Mouse (Mus musculus): ENCODE measurements around the gene Sgo1. TPM values are rescaled to one million over a fixed set of nuclear protein-coding genes. Genes with fewer than 3 reads are reported as not detected.

The Sgo1 gene
- total and polyA plus RNA-seq, 3 experiments, result 19.4 to 56.8 (median 35.2) TPM

- dilution Hi-C loops (cut with MboI; ENCODE audit: extremely low pct_ligation_motif_present, extremely low pct_unique_long_range_greater_than_20kb, low sequenced_read_pairs), result no loop called here
- Histone ChIP-seq H3K4me2 (ENCODE audit: insufficient read depth, low read depth, poor library complexity, severe bottlenecking) (no peak overlapping the region), H3K9ac (ENCODE audit: insufficient read depth, low read depth) (no peak overlapping the region), H3K79me2 (replicated peaks; ENCODE audit: control insufficient read depth, extremely low read depth, insufficient read depth, poor library complexity, severe bottlenecking) (no peaks in the 10 kb centered on the region), H3K27ac (ENCODE audit: insufficient read depth, low read depth) (no peak overlapping the region), H3K4me3 (replicated peaks in 1 of 3; ENCODE audit: low read depth in 2 of 3, low read length in 2 of 3, poor library complexity in 1 of 3) (no peak overlapping the region), H3K36me3 (replicated peaks in 1 of 2; ENCODE audit: control insufficient read depth in 1 of 2, insufficient read depth in 1 of 2, low read length in 1 of 2) (peaks cover 18 to 44% of the 10 kb centered on the region in 2 experiments), H3K9me3 (replicated peaks; ENCODE audit: low read length) (no peaks in the 10 kb centered on the region), H3K27me3 (replicated peaks) (no peaks in the 10 kb centered on the region), H3K4me1 (ENCODE audit: control insufficient read depth in 1 of 2, insufficient read depth in 2 of 2) (peaks cover 0 to 6% of the 10 kb centered on the region in 2 experiments; a peak in 1 of 4 replicates)
- TF ChIP-seq RAD21 (IDR thresholded peaks at IDR 0.05; ENCODE audit: low read depth, low read length), result no peak
- TF ChIP-seq TBP (conservative IDR thresholded peaks at IDR 0.05; ENCODE audit: low read depth, low read length), result no peak
- TF ChIP-seq SIN3A (IDR thresholded peaks at IDR 0.05; ENCODE audit: low read length), result no peak
- TF ChIP-seq RCOR1 (conservative IDR thresholded peaks at IDR 0.05; ENCODE audit: low read depth, low read length), result no peak
- no peak for TF ChIP-seq UBTF (IDR thresholded peaks at IDR 0.05; ENCODE audit: low read depth, low read length)
- no peak for TF ChIP-seq USF2 (conservative IDR thresholded peaks at IDR 0.05; ENCODE audit: low read depth, low read length)
- TF ChIP-seq MEF2A (IDR thresholded peaks at IDR 0.05; ENCODE audit: borderline replicate concordance, low read depth, low read length), result no peak
- TF ChIP-seq NELFE (IDR thresholded peaks at IDR 0.05; ENCODE audit: low read depth, low read length), result no peak
- no peak for TF ChIP-seq CTCF (conservative IDR thresholded peaks at IDR 0.05 in 1 of 2, IDR thresholded peaks at IDR 0.05 in 1 of 2; ENCODE audit: low read depth in 2 of 2, low read length in 2 of 2)
- no peak for TF ChIP-seq HCFC1 (IDR thresholded peaks at IDR 0.05; ENCODE audit: low read depth, low read length)
- no peak for TF ChIP-seq POLR2AphosphoS2 (IDR thresholded peaks at IDR 0.05; ENCODE audit: low read depth, low read length)
- DNase-seq (ENCODE audit: extremely low read depth), result no peak
- in situ Hi-C loops (cut with MboI; ENCODE audit: low pct_ligation_motif_present, low pct_unique_long_range_greater_than_20kb, low sequenced_read_pairs), result no loop called here
Measured at GRCm38 (mm10) chr17:53659738-53660137, 29.4 kb downstream of the Sgo1 start.

GRCm38 (mm10) chr17:53659230-53659629, 29.9 kb downstream of the Sgo1 start:
- no peak overlapping the region for H3K27ac ChIP-seq (ENCODE audit: insufficient read depth, low read depth)
- H3K4me3 ChIP-seq (replicated peaks in 1 of 3; ENCODE audit: low read depth in 2 of 3, low read length in 2 of 3, poor library complexity in 1 of 3), result no peak overlapping the region
- H3K9ac ChIP-seq (ENCODE audit: insufficient read depth, low read depth), result no peak overlapping the region
- no peaks in the 10 kb centered on the region for H3K79me2 ChIP-seq (replicated peaks; ENCODE audit: control insufficient read depth, extremely low read depth, insufficient read depth, poor library complexity, severe bottlenecking)
- H3K27me3 ChIP-seq (replicated peaks), result no peaks in the 10 kb centered on the region
- no peak for TF ChIP-seq UBTF (IDR thresholded peaks at IDR 0.05; ENCODE audit: low read depth, low read length)
- no peak for TF ChIP-seq JUN (IDR thresholded peaks at IDR 0.05; ENCODE audit: insufficient read depth, low read depth, low read length)
- TF ChIP-seq POLR2AphosphoS2 (IDR thresholded peaks at IDR 0.05; ENCODE audit: low read depth, low read length), result no peak
- TF ChIP-seq ZNF384 (IDR thresholded peaks at IDR 0.05; ENCODE audit: low read depth, low read length), result no peak
- TF ChIP-seq ELF1 (IDR thresholded peaks at IDR 0.05; ENCODE audit: low read depth, low read length), result no peak
- TF ChIP-seq SIN3A (IDR thresholded peaks at IDR 0.05; ENCODE audit: low read length), result no peak
- TF ChIP-seq PAX5 (IDR thresholded peaks at IDR 0.05; ENCODE audit: low read length), result no peak
- no peak for TF ChIP-seq USF2 (conservative IDR thresholded peaks at IDR 0.05; ENCODE audit: low read depth, low read length)
- no peak for TF ChIP-seq BHLHE40 (IDR thresholded peaks at IDR 0.05; ENCODE audit: low read depth, low read length)
- TF ChIP-seq MAX (IDR thresholded peaks at IDR 0.05; ENCODE audit: low read length), result no peak
- TF ChIP-seq KAT2A (IDR thresholded peaks at IDR 0.05; ENCODE audit: insufficient replicate concordance, low read length), result no peak
- no peak for TF ChIP-seq GABPA (IDR thresholded peaks at IDR 0.05; ENCODE audit: insufficient replicate concordance, low read depth, low read length)
- no peak for TF ChIP-seq USF1 (IDR thresholded peaks at IDR 0.05; ENCODE audit: low read depth, low read length)
- TF ChIP-seq CTCF (conservative IDR thresholded peaks at IDR 0.05 in 1 of 2, IDR thresholded peaks at IDR 0.05 in 1 of 2; ENCODE audit: low read depth in 2 of 2, low read length in 2 of 2), result no peak
- TF ChIP-seq NRF1 (IDR thresholded peaks at IDR 0.05; ENCODE audit: low read depth, low read length), result no peak
- no peak for TF ChIP-seq MYC (IDR thresholded peaks at IDR 0.05; ENCODE audit: low read depth, low read length)
- no peak for TF ChIP-seq HCFC1 (IDR thresholded peaks at IDR 0.05; ENCODE audit: low read depth, low read length)
- in situ Hi-C loops (cut with MboI; ENCODE audit: low pct_ligation_motif_present, low pct_unique_long_range_greater_than_20kb, low sequenced_read_pairs) (no loop called here), dilution Hi-C loops (cut with MboI; ENCODE audit: extremely low pct_ligation_motif_present, extremely low pct_unique_long_range_greater_than_20kb, low sequenced_read_pairs) (no loop called here)
- no peak overlapping the region for H3K4me2 ChIP-seq (ENCODE audit: insufficient read depth, low read depth, poor library complexity, severe bottlenecking)
- no peaks in the 10 kb centered on the region for H3K9me3 ChIP-seq (replicated peaks; ENCODE audit: low read length)
- peaks cover 19 to 47% of the 10 kb centered on the region in 2 experiments for H3K36me3 ChIP-seq (replicated peaks in 1 of 2; ENCODE audit: control insufficient read depth in 1 of 2, insufficient read depth in 1 of 2, low read length in 1 of 2)
- peaks cover 0 to 6% of the 10 kb centered on the region in 2 experiments; a peak in 1 of 4 replicates for H3K4me1 ChIP-seq (ENCODE audit: control insufficient read depth in 1 of 2, insufficient read depth in 2 of 2)
- no peak for DNase-seq (ENCODE audit: extremely low read depth)
